Mouse (Mus musculus) activated CD4-positive, CD25-positive, alpha-beta regulatory T cell, adult 4 months (primary cell): Measurements from ENCODE around the gene Phf1. TPM values are rescaled to one million over a fixed set of nuclear protein-coding genes. Genes with fewer than 3 reads are reported as not detected.
"Not testable (repeated sequence)": the region's sequence is repeated elsewhere in the genome, so short reads cannot be mapped to it uniquely, and the experiment has no call there.

Experiments
- ATAC-seq: one replicate; pipeline ENCODE4 v1.8.0; 2017
- polyA plus RNA-seq, 2 experiments: library from polyadenylated mRNA; unstranded; fragments of 100-300 nt; shearing (Covaris generic); gene quantifications; one replicate each; pipeline ENCODE4 v1.2.1; 2017

Phf1 gene
- polyA plus RNA-seq = 10 to 100 TPM; 10.4 to 13.5 TPM

GRCm38 (mm10) chr17:26932839-26933398, at the start of gene Phf1:
Gene Phf1 (plus strand): TSS chr17:26933052.
- ATAC-seq = peak; percentile 91

- ATAC-seq = no peak
Measured at GRCm38 (mm10) chr17:26883585-26883984, 49.3 kb upstream of the Phf1 start.

- peak; percentile 79 for ATAC-seq
Measured at GRCm38 (mm10) chr17:26884995-26885926, 47.6 kb upstream of the Phf1 start.

- ATAC-seq = peak; percentile 77
Measured at GRCm38 (mm10) chr17:26886047-26886749, 46.7 kb upstream of the Phf1 start.

- ATAC-seq = no peak
Measured at GRCm38 (mm10) chr17:26887926-26888325, 44.9 kb upstream of the Phf1 start.

- ATAC-seq = no peak
Measured at GRCm38 (mm10) chr17:26892635-26893375, 40.0 kb upstream of the Phf1 start.

- ATAC-seq = no peak
Measured at GRCm38 (mm10) chr17:26893492-26893891, 39.4 kb upstream of the Phf1 start.

- ATAC-seq = no peak
Measured at GRCm38 (mm10) chr17:26894342-26894741, 38.5 kb upstream of the Phf1 start.

GRCm38 (mm10) chr17:26895578-26895977, 37.3 kb upstream of the Phf1 start:
- no peak for ATAC-seq

- no peak for ATAC-seq
Measured at GRCm38 (mm10) chr17:26900916-26901315, 31.9 kb upstream of the Phf1 start.

GRCm38 (mm10) chr17:26904320-26904719, 28.5 kb upstream of the Phf1 start:
- ATAC-seq = no peak

GRCm38 (mm10) chr17:26907506-26907905, 25.3 kb upstream of the Phf1 start:
- ATAC-seq = not testable (repeated sequence)

GRCm38 (mm10) chr17:26915248-26915647, 17.6 kb upstream of the Phf1 start:
- no peak for ATAC-seq

GRCm38 (mm10) chr17:26916711-26917482, 16.0 kb upstream of the Phf1 start, which contains the start of gene Kifc5b:
Gene Kifc5b (plus strand): TSS chr17:26917091.
- peak; percentile 96 for ATAC-seq

- ATAC-seq = not testable (repeated sequence)
Measured at GRCm38 (mm10) chr17:26917560-26917959, 15.3 kb upstream of the Phf1 start.

- no peak for ATAC-seq
Measured at GRCm38 (mm10) chr17:26918343-26918742, 14.5 kb upstream of the Phf1 start.

- not testable (repeated sequence) for ATAC-seq
Measured at GRCm38 (mm10) chr17:26919516-26919915, 13.3 kb upstream of the Phf1 start.

- ATAC-seq = not testable (repeated sequence)
Measured at GRCm38 (mm10) chr17:26922368-26922767, 10.5 kb upstream of the Phf1 start.

GRCm38 (mm10) chr17:26925414-26925813, 7.4 kb upstream of the Phf1 start:
- not testable (repeated sequence) for ATAC-seq

GRCm38 (mm10) chr17:26931795-26932194, 1.1 kb upstream of the Phf1 start:
- ATAC-seq = not testable (repeated sequence)

GRCm38 (mm10) chr17:26933419-26933818, 567 bp downstream of the Phf1 start:
- no peak for ATAC-seq
